Mouse (Mus musculus) sigmoid colon, adult 10 weeks (tissue): ENCODE results near the gene Gm17402. TPM values are rescaled to one million over a fixed set of nuclear protein-coding genes. Genes with fewer than 3 reads are reported as not detected.

ENCODE experiments used
- polyA plus RNA-seq: library from polyadenylated mRNA; stranded (reverse); fragments of 350-450 nt; fragmentation: Illumina TruSeq; extraction: RNeasy Lipid Tissue Mini Kit (QIAGEN cat#74804); gene quantifications from one replicate; pipeline ENCODE4 v1.2.3, GENCODE M21; 2014; ENCODE audit warnings: low read depth, low replicate concordance

Gm17402 gene
- not detected for polyA plus RNA-seq

DNA sequence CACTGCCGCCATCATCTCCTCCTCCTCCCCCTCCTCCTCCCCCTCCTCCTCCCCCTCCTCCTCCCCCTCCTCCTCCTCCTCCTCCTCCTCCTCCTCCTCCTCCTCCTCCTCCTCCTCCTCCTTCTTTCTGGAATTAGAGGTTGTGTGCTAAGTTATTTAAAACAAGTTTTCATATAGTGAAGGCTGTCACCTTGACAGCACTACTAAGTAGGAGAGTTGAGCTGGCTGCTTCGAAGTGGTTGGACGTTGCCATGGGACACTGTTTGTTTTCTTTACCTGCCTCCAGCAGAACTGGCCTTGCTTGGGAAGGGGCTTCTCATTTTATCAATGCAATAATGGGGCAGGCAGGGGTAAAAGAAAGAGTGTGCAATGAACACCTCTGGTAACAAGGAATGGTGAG lies at the start of gene Gm17402:
Gene Gm17402 (minus strand): TSS at position 101 of the 400 bp plus-strand sequence.

DNA sequence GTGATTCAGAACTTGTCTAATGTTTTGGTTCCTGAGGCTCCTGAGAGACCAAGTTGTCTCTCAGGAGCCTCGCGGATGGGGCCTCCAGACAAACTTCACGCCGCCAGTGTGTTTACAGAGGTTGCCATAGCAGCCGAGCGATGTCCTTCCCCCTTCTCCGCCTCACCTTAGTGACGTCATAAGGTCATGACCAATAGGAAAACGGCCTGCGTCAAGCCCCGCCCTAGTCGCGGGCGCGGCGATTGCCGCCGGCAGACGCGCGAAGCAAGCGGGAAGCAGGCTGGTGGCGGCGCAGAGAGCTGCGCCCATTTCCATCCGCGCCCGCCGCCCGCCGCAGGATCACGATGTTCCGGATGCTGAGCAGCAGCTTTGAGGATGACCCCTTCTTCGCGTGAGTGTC lies 1.1 kb downstream of the Gm17402 start, which contains the start of gene Mlf1:
Gene Mlf1 (plus strand): TSS at position 226 of the 400 bp plus-strand sequence.

Other genes with a start within 250 kb of the Gm17402 start
- 0.57 TPM for gene Mlf1, start 1.1 kb downstream of the Gm17402 start, polyA plus RNA-seq
- gene Gfm1, start 54.9 kb upstream of the Gm17402 start, polyA plus RNA-seq, result 56.5 TPM
- 32.0 TPM for gene Lxn, start 88.8 kb upstream of the Gm17402 start, polyA plus RNA-seq
- gene Rarres1, start 140.4 kb upstream of the Gm17402 start, polyA plus RNA-seq, result 0.44 TPM
- 144 TPM for gene Mfsd1, start 207.6 kb upstream of the Gm17402 start, polyA plus RNA-seq